Mouse (Mus musculus): Measurements from ENCODE around the gene Kif9. TPM values are rescaled to one million over a fixed set of nuclear protein-coding genes. Genes with fewer than 3 reads are reported as not detected.

Gene Kif9
- total RNA-seq (2015; ENCODE audit: low replicate concordance) = 0.72 TPM in 1 of 2 replicates, not detected in the other
- total RNA-seq (2017; ENCODE audit: low replicate concordance) = not detected in 2 replicates

DNA sequence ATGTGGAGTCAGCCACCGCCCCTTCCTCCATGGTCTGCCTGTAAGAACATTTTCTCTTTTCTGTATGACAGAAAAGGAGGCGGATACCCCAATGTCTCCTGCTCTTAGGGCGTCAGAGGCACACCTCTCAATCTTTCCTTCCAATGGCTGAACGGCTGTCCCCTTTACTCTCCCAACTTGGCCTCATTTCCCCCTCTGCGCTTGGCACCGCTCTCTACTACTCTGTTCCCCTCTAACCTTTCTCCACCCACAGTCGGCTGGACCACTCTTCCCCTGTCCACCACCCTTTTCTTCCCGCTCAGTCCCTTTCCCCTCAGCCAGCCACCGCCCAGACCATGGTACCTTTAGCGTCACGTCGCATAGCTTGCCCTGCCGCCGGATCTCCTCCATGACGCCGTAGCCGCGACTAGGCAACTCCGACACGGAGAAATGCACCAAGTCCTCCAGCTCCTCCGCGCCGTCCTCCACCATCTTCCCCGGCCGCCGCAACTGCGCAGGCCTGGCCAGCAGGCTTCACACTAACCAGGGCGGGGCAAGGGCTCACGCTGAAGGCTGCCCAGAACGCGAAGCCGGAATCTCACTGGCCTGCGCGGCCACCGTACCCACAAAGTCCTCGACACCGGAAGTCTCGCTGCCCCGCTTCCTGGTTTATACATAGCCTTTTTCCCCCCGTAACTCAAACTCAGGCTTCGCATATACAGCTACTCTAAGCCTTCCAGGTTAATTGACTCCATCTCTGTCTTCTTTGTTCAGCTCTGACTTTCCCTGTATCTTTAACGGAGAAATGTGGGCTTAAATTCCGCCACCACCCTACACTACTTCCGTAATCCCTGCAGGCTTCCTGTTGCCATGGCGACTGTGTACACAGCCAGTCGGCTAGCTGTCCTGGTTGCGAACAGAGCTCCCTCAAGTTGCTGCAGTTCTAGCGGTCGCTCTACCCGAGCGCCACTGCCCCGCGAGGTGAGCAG is at the start of gene Kif9, which contains the start of gene Klhl18:
Gene Kif9 (plus strand): TSS at position 835 of the 968 bp plus-strand sequence.
Gene Klhl18 (minus strand): TSS at position 571 of the 968 bp plus-strand sequence.
- peak; percentile 89 for ATAC-seq (replicated peaks; ENCODE audit: low FRiP score, poor library complexity, severe bottlenecking)

DNA sequence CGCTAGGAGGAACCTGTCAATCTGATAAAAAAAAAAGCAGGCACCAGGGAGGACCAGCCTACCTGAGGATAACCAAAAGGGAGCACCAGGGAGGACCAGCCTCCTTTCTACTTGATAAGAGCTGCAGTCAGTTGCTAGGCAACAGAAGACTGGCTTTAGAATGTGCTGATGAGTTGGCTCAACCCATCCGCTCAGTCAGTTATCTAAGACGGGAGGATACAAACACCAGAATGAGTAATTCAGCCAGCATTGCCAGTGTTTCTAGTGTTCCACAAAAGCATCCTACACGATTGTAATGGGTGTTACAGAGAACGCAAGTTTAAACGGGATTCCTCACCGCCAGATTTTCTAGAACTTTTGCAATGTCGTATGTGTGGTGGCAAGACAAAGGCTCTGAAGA is 45.5 kb upstream of the Kif9 start:
- ATAC-seq (replicated peaks; ENCODE audit: low FRiP score, poor library complexity, severe bottlenecking) = no peak

DNA sequence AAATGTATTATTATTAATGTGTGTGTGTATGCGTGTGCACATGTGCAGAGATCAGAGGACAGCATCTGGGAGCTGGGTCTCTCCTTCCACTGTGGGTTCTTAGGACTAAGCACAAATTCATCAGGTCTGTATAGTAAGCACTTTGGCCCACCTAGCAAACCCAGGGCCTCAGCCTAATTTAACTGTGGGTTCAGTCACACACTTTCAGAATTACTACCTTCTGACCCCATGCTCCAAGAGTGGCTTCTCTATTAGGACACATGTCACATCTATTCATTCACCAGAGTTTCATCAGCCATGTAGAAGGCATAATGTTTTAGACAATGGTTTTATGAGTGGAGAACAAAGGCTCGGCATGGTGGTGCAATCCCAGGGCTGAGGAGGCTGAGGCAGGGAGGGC is 43.7 kb upstream of the Kif9 start:
- no peak for ATAC-seq (replicated peaks; ENCODE audit: low FRiP score, poor library complexity, severe bottlenecking)

GRCm38 (mm10) chr9:110436041-110436440 is 40.7 kb upstream of the Kif9 start:
- no peak for ATAC-seq (replicated peaks; ENCODE audit: low FRiP score, poor library complexity, severe bottlenecking)

GRCm38 (mm10) chr9:110440049-110440448 is 36.7 kb upstream of the Kif9 start:
- ATAC-seq (replicated peaks; ENCODE audit: low FRiP score, poor library complexity, severe bottlenecking) = no peak

GRCm38 (mm10) chr9:110440559-110440958 is 36.2 kb upstream of the Kif9 start:
- ATAC-seq (replicated peaks; ENCODE audit: low FRiP score, poor library complexity, severe bottlenecking) = no peak

- ATAC-seq (replicated peaks; ENCODE audit: low FRiP score, poor library complexity, severe bottlenecking) = no peak
These were observed 28.4 kb upstream of the Kif9 start for GRCm38 (mm10) chr9:110448356-110448755.

- peak; percentile 77 for ATAC-seq (replicated peaks; ENCODE audit: low FRiP score, poor library complexity, severe bottlenecking)
These were observed 27.7 kb upstream of the Kif9 start for GRCm38 (mm10) chr9:110448857-110449617.

- no peak for ATAC-seq (replicated peaks; ENCODE audit: low FRiP score, poor library complexity, severe bottlenecking)
These were observed 24.2 kb upstream of the Kif9 start for GRCm38 (mm10) chr9:110452523-110452922.

- ATAC-seq (replicated peaks; ENCODE audit: low FRiP score, poor library complexity, severe bottlenecking) = no peak
These were observed 18.8 kb upstream of the Kif9 start for GRCm38 (mm10) chr9:110457926-110458325.

- ATAC-seq (replicated peaks; ENCODE audit: low FRiP score, poor library complexity, severe bottlenecking) = no peak
These were observed 17.5 kb upstream of the Kif9 start for GRCm38 (mm10) chr9:110459145-110459727.

DNA sequence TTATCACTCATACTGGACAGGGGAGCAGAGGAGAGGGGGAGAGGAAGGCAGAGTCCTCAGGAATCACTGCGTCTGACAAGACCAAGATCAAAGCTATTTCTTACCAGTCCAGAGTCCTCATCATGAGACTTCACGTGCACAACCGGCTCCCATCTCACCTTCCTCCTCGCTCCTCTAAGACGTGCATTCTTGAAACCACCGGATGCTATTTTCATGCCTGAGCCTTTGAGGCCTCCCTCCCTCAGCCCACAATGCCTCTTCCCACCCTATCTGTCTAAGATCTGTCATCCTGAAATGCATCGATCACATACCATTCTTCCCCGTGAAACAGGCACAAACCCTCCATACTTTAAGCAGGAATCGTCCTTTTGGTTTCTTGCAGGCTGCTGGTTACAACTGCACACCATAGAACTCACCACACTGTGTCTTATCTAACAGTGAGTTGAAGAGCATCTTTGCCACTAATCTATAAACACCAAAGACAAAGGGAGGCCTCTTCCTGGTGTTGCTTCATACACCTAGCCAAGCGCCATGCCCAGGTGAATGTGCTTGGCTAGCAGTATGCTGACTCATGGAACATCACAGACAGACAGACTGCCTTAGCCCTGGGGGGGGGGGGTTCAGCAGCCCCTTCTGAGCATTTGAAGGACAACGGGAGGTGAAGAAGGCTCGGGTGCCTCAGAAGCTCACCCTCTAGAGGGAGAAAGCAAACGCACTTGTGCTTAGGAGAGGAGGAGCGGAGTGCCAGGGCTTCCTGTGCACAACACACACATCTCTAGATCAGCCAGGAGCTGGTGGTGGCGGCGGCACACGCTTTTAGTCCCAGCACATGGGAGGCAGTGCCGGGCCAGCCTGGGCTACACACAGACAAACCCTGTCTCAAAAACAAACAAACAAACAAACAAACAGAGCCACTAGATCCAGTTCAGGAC is 15.6 kb upstream of the Kif9 start:
- no peak for ATAC-seq (replicated peaks; ENCODE audit: low FRiP score, poor library complexity, severe bottlenecking)

- no peak for ATAC-seq (replicated peaks; ENCODE audit: low FRiP score, poor library complexity, severe bottlenecking)
These were observed 14.4 kb upstream of the Kif9 start for GRCm38 (mm10) chr9:110462321-110462720.

DNA sequence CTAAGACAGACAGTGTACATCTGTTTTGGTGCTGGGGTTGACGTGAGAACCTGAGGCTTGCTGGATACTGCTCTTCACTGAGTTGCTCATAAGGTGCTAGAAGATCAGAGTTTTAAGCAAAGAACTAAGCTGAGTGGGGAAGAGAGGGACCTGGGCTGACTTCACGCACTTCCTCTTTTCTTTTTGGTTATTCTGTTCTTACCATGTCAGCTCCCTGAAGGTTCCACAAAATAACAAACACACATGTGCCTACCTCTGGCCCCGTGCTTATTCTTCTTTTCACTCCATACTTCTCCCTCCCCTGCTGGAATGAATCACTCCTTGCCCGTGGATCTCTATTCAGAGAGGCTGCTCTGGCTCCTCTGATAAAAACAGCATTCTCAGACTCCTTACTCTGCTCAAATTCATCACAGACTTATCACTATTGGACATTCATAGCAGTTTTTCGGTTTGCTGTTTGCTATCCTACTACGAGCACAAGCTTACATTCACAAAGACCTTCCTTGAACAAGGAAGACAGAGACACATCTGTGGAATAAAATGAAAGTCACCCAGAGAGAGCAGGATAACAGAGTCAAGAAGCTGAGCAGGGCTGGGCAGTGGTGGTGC is 12.7 kb upstream of the Kif9 start:
- ATAC-seq (replicated peaks; ENCODE audit: low FRiP score, poor library complexity, severe bottlenecking) = no peak

GRCm38 (mm10) chr9:110465336-110465735 is 11.4 kb upstream of the Kif9 start:
- no peak for ATAC-seq (replicated peaks; ENCODE audit: low FRiP score, poor library complexity, severe bottlenecking)

DNA sequence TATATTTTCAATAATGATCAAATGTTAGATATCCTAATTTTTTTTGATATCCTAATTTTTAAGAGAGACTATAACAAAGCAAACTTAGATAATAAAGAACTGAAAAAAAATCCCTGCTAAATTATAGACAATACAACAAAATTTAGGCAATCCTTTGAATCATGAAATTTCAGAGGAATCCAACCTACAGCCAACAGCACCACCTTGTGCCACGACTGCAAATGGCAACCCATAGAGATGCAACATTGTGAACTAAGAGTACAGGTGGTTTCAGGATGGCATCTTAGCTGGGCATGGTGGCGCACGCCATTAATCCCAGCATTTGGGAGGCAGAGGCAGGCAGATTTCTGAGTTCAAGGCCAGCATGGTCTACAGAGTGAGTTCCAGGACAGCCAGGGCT is 10.6 kb upstream of the Kif9 start:
- no peak for ATAC-seq (replicated peaks; ENCODE audit: low FRiP score, poor library complexity, severe bottlenecking)

- ATAC-seq (replicated peaks; ENCODE audit: low FRiP score, poor library complexity, severe bottlenecking) = no peak
These were observed 1.2 kb downstream of the Kif9 start for GRCm38 (mm10) chr9:110477951-110478350.

- no peak for ATAC-seq (replicated peaks; ENCODE audit: low FRiP score, poor library complexity, severe bottlenecking)
These were observed 1.9 kb downstream of the Kif9 start for GRCm38 (mm10) chr9:110478639-110479038.

- ATAC-seq (replicated peaks; ENCODE audit: low FRiP score, poor library complexity, severe bottlenecking) = no peak
These were observed 12.1 kb downstream of the Kif9 start for GRCm38 (mm10) chr9:110488841-110489240.

Data from erythroid progenitor cell, adult 5-6 weeks (primary cell).